Mouse (Mus musculus): ENCODE results near the gene Fut7. TPM values are rescaled to one million over a fixed set of nuclear protein-coding genes. Genes with fewer than 3 reads are reported as not detected.
A peak's percentile ranks its signal among the peaks of the same experiment; 100 is the strongest.

Gene Fut7
- polyA plus RNA-seq, 1 experiment from 2014 or later: 0.09 TPM

DNA sequence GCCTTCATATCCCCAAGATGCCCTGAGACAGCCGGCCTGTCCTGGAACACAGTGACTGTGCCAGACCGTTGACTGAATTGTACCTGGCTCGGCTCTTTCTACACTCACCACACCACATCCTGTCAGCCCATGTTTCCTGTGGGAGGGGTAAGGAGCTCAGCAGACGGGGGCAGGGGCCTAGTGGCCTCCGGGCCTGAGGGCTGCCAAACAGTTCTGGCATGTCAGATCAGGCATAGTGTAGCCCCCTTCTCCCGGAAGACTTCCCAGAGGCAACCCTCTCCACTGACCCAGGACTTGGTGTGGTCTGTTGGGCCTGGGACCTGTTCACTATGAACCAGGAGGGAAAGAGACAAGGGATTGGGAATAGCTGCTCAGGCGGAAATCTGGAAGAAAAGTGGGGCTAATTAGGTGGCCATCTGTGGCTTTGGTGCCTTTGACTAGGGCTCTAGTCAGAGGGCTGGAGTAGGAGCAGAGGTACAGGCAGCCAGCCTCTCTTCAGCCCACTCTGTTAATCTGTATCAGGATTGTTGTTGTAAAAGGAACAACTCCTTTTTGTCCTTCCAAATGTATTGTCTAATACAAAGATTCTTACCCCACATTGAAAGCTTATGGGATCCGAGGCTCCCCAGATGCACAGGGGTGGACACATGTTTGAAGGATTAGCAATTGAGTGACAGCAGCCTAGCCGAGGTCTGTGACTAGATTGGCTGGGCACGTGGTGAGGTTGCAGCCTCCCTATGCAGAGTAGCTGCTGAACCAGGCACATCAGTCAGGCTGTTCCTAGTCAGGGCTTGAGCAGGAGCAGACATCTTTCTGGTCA, 43.0 kb downstream of the Fut7 start:
- no peak for ATAC-seq (ENCODE audit: low FRiP score, low read depth)
- Histone ChIP-seq H3K4me1 (peaks cover 11% of the 10 kb centered on the region; the same call in 1 of the 2 replicates), H3K4me3 (no peak overlapping the region), H3K9ac (no peak overlapping the region), H3K27ac (no peak overlapping the region), H3K36me3 (no peaks in the 10 kb centered on the region), H3K9me3 (no peaks in the 10 kb centered on the region), H3K4me2 (replicated peaks) (no peak overlapping the region), H3K27me3 (replicated peaks) (no peaks in the 10 kb centered on the region)
- 59% methylated on average over 10 of the region's 10 CpGs for WGBS

- peaks cover 7% of the 10 kb centered on the region; the same call in 1 of the 2 replicates for H3K4me1 ChIP-seq
- H3K4me2 ChIP-seq (replicated peaks): no peak overlapping the region
- ATAC-seq (ENCODE audit: low FRiP score, low read depth): no peak
- WGBS: 79% methylated on average over 14 of the region's 14 CpGs
- no peaks in the 10 kb centered on the region for H3K27me3 ChIP-seq (replicated peaks)
- no peaks in the 10 kb centered on the region for H3K9me3 ChIP-seq
- H3K9ac ChIP-seq: no peak overlapping the region
- H3K27ac ChIP-seq: no peak overlapping the region
- no peak overlapping the region for H3K4me3 ChIP-seq
- no peaks in the 10 kb centered on the region for H3K36me3 ChIP-seq
These were observed 44.7 kb downstream of the Fut7 start for GRCm38 (mm10) chr2:25467606-25468303.

GRCm38 (mm10) chr2:25468962-25469915, 46.2 kb downstream of the Fut7 start:
- no peak overlapping the region for H3K27ac ChIP-seq
- 72% methylated on average over 10 of the region's 10 CpGs for WGBS

GRCm38 (mm10) chr2:25469969-25470368, 46.9 kb downstream of the Fut7 start, which contains the start of gene Ptgds:
TSS of gene Ptgds (minus strand) at chr2:25470046.
- peaks cover 7% of the 10 kb centered on the region; the same call in 1 of the 2 replicates for H3K4me1 ChIP-seq
- ATAC-seq (ENCODE audit: low FRiP score, low read depth): no peak
- no peak within 1 kb of the TSS for H3K4me2 ChIP-seq (replicated peaks)
- H3K9me3 ChIP-seq: no peaks in the 10 kb centered on the region
- no peaks in the 10 kb centered on the region for H3K27me3 ChIP-seq (replicated peaks)
- H3K9ac ChIP-seq: no peak within 1 kb of the TSS
- WGBS: 55% methylated on average over 6 of the region's 6 CpGs
- no peaks in the 10 kb centered on the region for H3K36me3 ChIP-seq
- H3K27ac ChIP-seq: no peak within 1 kb of the TSS
- no peak within 1 kb of the TSS for H3K4me3 ChIP-seq

More at GRCm38 (mm10) chr2:25468962-25469915, 46.2 kb downstream of the Fut7 start:
- Histone ChIP-seq H3K9me3 (no peaks in the 10 kb centered on the region), H3K9ac (no peak overlapping the region), H3K27me3 (replicated peaks) (no peaks in the 10 kb centered on the region), H3K4me1 (peaks cover 7% of the 10 kb centered on the region; the same call in 1 of the 2 replicates), H3K36me3 (no peaks in the 10 kb centered on the region), H3K4me2 (replicated peaks) (no peak overlapping the region), H3K4me3 (no peak overlapping the region)
- ATAC-seq (ENCODE audit: low FRiP score, low read depth): 0 out of 2 replicates have a peak, but pooled peaks have one; percentile 44

GRCm38 (mm10) chr2:25472550-25472949, 49.5 kb downstream of the Fut7 start:
- H3K27ac ChIP-seq: no peak overlapping the region
- H3K4me3 ChIP-seq: no peak overlapping the region
- H3K4me1 ChIP-seq: peaks cover 7% of the 10 kb centered on the region; the same call in 1 of the 2 replicates
- WGBS: 68% methylated on average over 2 of the region's 2 CpGs
- H3K4me2 ChIP-seq (replicated peaks): no peak overlapping the region
- no peak overlapping the region for H3K9ac ChIP-seq
- no peaks in the 10 kb centered on the region for H3K9me3 ChIP-seq
- H3K36me3 ChIP-seq: no peaks in the 10 kb centered on the region
- no peaks in the 10 kb centered on the region; the same call in 1 of the 2 replicates for H3K27me3 ChIP-seq (replicated peaks)
- ATAC-seq (ENCODE audit: low FRiP score, low read depth): no peak

Small RNA genes lying within 50 kb of the gene (microRNA-seq; reads per million reads assigned to microRNA genes)
- gene Mir3087: not detected

Other genes starting within 250 kb of the Fut7 start
- 96.8 and 97.4 TPM in 2 replicates for gene Nrarp, start 242.5 kb upstream of the Fut7 start, polyA plus RNA-seq (2016; fragmentation: Nextera tagmentation; extraction: Ambion mirVana)
- 1.5 and 1.8 TPM in 2 replicates for gene Tor4a, start 226.4 kb upstream of the Fut7 start, polyA plus RNA-seq (2016; fragmentation: Nextera tagmentation; extraction: Ambion mirVana)
- gene Nelfb, start 211.8 kb upstream of the Fut7 start, polyA plus RNA-seq (2016; fragmentation: Nextera tagmentation; extraction: Ambion mirVana): 104 and 106 TPM in 2 replicates
- not detected in 2 replicates for gene Stpg3, start 208.6 kb upstream of the Fut7 start, polyA plus RNA-seq (2016; fragmentation: Nextera tagmentation; extraction: Ambion mirVana)
- not detected in 2 replicates for gene Fam166a, start 204.5 kb upstream of the Fut7 start, polyA plus RNA-seq (2016; fragmentation: Nextera tagmentation; extraction: Ambion mirVana)
- gene Tubb4b, start 198.6 kb upstream of the Fut7 start, polyA plus RNA-seq (2016; fragmentation: Nextera tagmentation; extraction: Ambion mirVana): 424 and 437 TPM in 2 replicates
- gene Slc34a3, start 188.9 kb upstream of the Fut7 start, polyA plus RNA-seq (2016; fragmentation: Nextera tagmentation; extraction: Ambion mirVana): not detected in 2 replicates
- gene Rnf224, start 186.5 kb upstream of the Fut7 start, polyA plus RNA-seq (2016; fragmentation: Nextera tagmentation; extraction: Ambion mirVana): not detected in 2 replicates
- gene Rnf208, start 181.0 kb upstream of the Fut7 start, polyA plus RNA-seq (2016; fragmentation: Nextera tagmentation; extraction: Ambion mirVana): 46.1 and 47.5 TPM in 2 replicates
- gene Cysrt1, start 180.8 kb upstream of the Fut7 start, polyA plus RNA-seq (2016; fragmentation: Nextera tagmentation; extraction: Ambion mirVana): 0.30 TPM in 1 of 2 replicates, not detected in the other
- gene AL732309.1, start 176.4 kb upstream of the Fut7 start, polyA plus RNA-seq (2016; fragmentation: Nextera tagmentation; extraction: Ambion mirVana): 5.2 and 6.4 TPM in 2 replicates
- gene Tmem203, start 167.8 kb upstream of the Fut7 start, polyA plus RNA-seq (2016; fragmentation: Nextera tagmentation; extraction: Ambion mirVana): 20.3 and 22.4 TPM in 2 replicates
- 14.4 and 15.2 TPM in 2 replicates for gene Tprn, start 160.6 kb upstream of the Fut7 start, polyA plus RNA-seq (2016; fragmentation: Nextera tagmentation; extraction: Ambion mirVana)
- 201 and 204 TPM in 2 replicates for gene Ssna1, start 150.8 kb upstream of the Fut7 start, polyA plus RNA-seq (2016; fragmentation: Nextera tagmentation; extraction: Ambion mirVana)
- gene Anapc2, start 150.8 kb upstream of the Fut7 start, polyA plus RNA-seq (2016; fragmentation: Nextera tagmentation; extraction: Ambion mirVana): 142 and 144 TPM in 2 replicates
- not detected in 2 replicates for gene Tmem210, start 135.1 kb upstream of the Fut7 start, polyA plus RNA-seq (2016; fragmentation: Nextera tagmentation; extraction: Ambion mirVana)
- gene Lrrc26, start 133.4 kb upstream of the Fut7 start, polyA plus RNA-seq (2016; fragmentation: Nextera tagmentation; extraction: Ambion mirVana): not detected in 2 replicates
- gene Grin1, start 104.1 kb upstream of the Fut7 start, polyA plus RNA-seq (2016; fragmentation: Nextera tagmentation; extraction: Ambion mirVana): 8.1 and 11.3 TPM in 2 replicates
- 70.3 and 71.7 TPM in 2 replicates for gene Man1b1, start 90.9 kb upstream of the Fut7 start, polyA plus RNA-seq (2016; fragmentation: Nextera tagmentation; extraction: Ambion mirVana)
- gene Dpp7, start 66.9 kb upstream of the Fut7 start, polyA plus RNA-seq (2016; fragmentation: Nextera tagmentation; extraction: Ambion mirVana): 21.2 and 24.5 TPM in 2 replicates
- 5.6 and 7.2 TPM in 2 replicates for gene Uap1l1, start 57.6 kb upstream of the Fut7 start, polyA plus RNA-seq (2016; fragmentation: Nextera tagmentation; extraction: Ambion mirVana)
- gene Sapcd2, start 50.9 kb upstream of the Fut7 start, polyA plus RNA-seq (2016; fragmentation: Nextera tagmentation; extraction: Ambion mirVana): 38.1 and 39.5 TPM in 2 replicates
- 0.75 and 1.5 TPM in 2 replicates for gene Entpd2, start 27.4 kb upstream of the Fut7 start, polyA plus RNA-seq (2016; fragmentation: Nextera tagmentation; extraction: Ambion mirVana)
- 241 and 266 TPM in 2 replicates for gene Npdc1, start 23.9 kb upstream of the Fut7 start, polyA plus RNA-seq (2016; fragmentation: Nextera tagmentation; extraction: Ambion mirVana)
- gene Abca2, start 5.4 kb downstream of the Fut7 start, polyA plus RNA-seq (2016; fragmentation: Nextera tagmentation; extraction: Ambion mirVana): 10.0 and 10.2 TPM in 2 replicates
- 1.7 and 2.3 TPM in 2 replicates for gene Clic3, start 33.6 kb downstream of the Fut7 start, polyA plus RNA-seq (2016; fragmentation: Nextera tagmentation; extraction: Ambion mirVana)
- 49.5 and 52.5 TPM in 2 replicates for gene Paxx, start 37.8 kb downstream of the Fut7 start, polyA plus RNA-seq (2016; fragmentation: Nextera tagmentation; extraction: Ambion mirVana)
- 1.1 and 1.4 TPM in 2 replicates for gene Ptgds, start 46.8 kb downstream of the Fut7 start, polyA plus RNA-seq (2016; fragmentation: Nextera tagmentation; extraction: Ambion mirVana)
- gene Lcn12, start 70.6 kb downstream of the Fut7 start, polyA plus RNA-seq (2016; fragmentation: Nextera tagmentation; extraction: Ambion mirVana): not detected in 2 replicates
- 107 and 118 TPM in 2 replicates for gene Fbxw5, start 77.5 kb downstream of the Fut7 start, polyA plus RNA-seq (2016; fragmentation: Nextera tagmentation; extraction: Ambion mirVana)
- gene C8g, start 78.5 kb downstream of the Fut7 start, polyA plus RNA-seq (2016; fragmentation: Nextera tagmentation; extraction: Ambion mirVana): 5.3 and 6.1 TPM in 2 replicates
- gene Traf2, start 123.7 kb downstream of the Fut7 start, polyA plus RNA-seq (2016; fragmentation: Nextera tagmentation; extraction: Ambion mirVana): 26.9 and 28.0 TPM in 2 replicates
- gene Edf1, start 134.6 kb downstream of the Fut7 start, polyA plus RNA-seq (2016; fragmentation: Nextera tagmentation; extraction: Ambion mirVana): 386 TPM in 2 replicates
- 1.7 and 4.8 TPM in 2 replicates for gene Mamdc4, start 151.6 kb downstream of the Fut7 start, polyA plus RNA-seq (2016; fragmentation: Nextera tagmentation; extraction: Ambion mirVana)
- gene Phpt1, start 152.0 kb downstream of the Fut7 start, polyA plus RNA-seq (2016; fragmentation: Nextera tagmentation; extraction: Ambion mirVana): 169 and 176 TPM in 2 replicates
- 2.3 and 3.0 TPM in 2 replicates for gene Ajm1, start 158.5 kb downstream of the Fut7 start, polyA plus RNA-seq (2016; fragmentation: Nextera tagmentation; extraction: Ambion mirVana)
- 78.3 and 82.5 TPM in 2 replicates for gene Rabl6, start 185.3 kb downstream of the Fut7 start, polyA plus RNA-seq (2016; fragmentation: Nextera tagmentation; extraction: Ambion mirVana)
- gene Ccdc183, start 194.4 kb downstream of the Fut7 start, polyA plus RNA-seq (2016; fragmentation: Nextera tagmentation; extraction: Ambion mirVana): 0.26 and 0.30 TPM in 2 replicates
- gene Tmem141, start 198.7 kb downstream of the Fut7 start, polyA plus RNA-seq (2016; fragmentation: Nextera tagmentation; extraction: Ambion mirVana): 22.7 and 24.9 TPM in 2 replicates
- 1.2 and 1.3 TPM in 2 replicates for gene Fcna, start 204.8 kb downstream of the Fut7 start, polyA plus RNA-seq (2016; fragmentation: Nextera tagmentation; extraction: Ambion mirVana)
- not detected in 2 replicates for gene Lcn8, start 229.9 kb downstream of the Fut7 start, polyA plus RNA-seq (2016; fragmentation: Nextera tagmentation; extraction: Ambion mirVana)
- not detected in 2 replicates for gene Lcn5, start 234.7 kb downstream of the Fut7 start, polyA plus RNA-seq (2016; fragmentation: Nextera tagmentation; extraction: Ambion mirVana)

Data from neural tube, embryonic 12.5 days (tissue).